Mouse (Mus musculus) right cerebral cortex, adult 2 months (tissue): ENCODE results near the gene 4932438A13Rik.

ENCODE experiments used
- DNase-seq, 2 experiments: peaks; one replicate each; pipeline ENCODE4 v3.0.0; 2021 to 2022; ENCODE audit warnings: low spot score in 2 of 2

Gene 4932438A13Rik

GRCm38 (mm10) chr3:36862721-36863275, at the start of gene 4932438A13Rik:
Gene 4932438A13Rik, plus strand, starts transcription at chr3:36863104.
- DNase-seq = peak; percentile 96 to 97

- no peak for DNase-seq
Observed at GRCm38 (mm10) chr3:36816633-36817032, 46.3 kb upstream of the 4932438A13Rik start.

DNA sequence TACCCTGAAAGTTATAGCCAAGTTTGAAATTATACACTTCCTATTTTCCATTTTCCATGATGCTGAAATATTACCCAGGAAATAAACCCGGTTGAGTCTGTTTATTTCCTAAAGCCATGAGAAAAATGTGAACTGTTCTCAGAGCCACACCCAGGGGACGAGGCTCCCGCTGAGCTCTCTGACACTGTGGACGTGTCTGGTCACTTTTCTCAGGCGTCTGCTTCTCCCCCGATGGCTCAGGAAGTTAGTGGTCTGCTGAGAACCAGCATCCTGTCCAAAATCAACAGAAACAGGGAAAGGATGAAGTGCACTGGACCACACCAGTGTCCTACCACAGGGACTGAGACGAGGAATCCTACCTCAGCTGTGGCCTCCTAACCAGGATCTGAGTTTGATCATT, 43.5 kb upstream of the 4932438A13Rik start:
- no peak for DNase-seq

DNA sequence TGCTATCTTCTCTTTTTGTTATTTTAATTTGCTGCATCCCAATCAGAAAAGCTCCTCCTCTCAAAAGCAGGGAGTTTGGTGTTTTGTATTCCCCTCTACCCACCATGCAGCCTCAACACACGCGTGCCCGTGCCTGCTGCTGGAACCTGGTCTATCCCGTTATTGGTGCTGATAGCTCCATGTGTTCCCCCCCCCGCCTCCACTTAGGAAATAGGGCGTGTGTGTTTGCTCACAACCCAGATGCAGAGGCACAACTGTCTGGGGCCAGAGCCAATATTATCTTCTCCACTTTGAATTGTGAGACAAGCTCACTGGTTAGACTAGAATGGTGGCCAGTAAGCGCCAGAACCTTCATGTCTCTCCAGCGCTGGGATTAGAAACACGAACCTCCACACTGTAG, 41.9 kb upstream of the 4932438A13Rik start:
- no peak for DNase-seq

- DNase-seq = no peak
Observed at GRCm38 (mm10) chr3:36825098-36825497, 37.8 kb upstream of the 4932438A13Rik start.

DNA sequence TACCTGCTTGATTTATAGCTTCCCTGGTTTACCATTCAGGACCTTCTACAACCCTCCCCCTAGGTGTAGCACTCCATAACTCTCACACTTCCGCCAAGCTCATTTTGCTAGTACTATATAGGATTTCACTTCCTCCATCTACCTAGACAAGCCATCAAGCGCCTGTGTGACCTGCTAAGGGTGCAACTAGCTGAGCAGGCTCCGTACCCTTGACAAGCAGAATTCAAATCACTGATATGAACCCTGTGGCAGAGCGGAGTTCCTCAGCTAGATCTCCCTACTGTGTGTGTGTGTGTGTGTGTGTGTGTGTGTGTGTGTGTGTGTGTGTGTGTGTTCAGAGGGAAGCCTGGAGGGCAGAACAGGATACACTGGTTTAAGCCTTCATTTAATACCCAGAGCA, 37.4 kb upstream of the 4932438A13Rik start:
- DNase-seq = no peak

DNA sequence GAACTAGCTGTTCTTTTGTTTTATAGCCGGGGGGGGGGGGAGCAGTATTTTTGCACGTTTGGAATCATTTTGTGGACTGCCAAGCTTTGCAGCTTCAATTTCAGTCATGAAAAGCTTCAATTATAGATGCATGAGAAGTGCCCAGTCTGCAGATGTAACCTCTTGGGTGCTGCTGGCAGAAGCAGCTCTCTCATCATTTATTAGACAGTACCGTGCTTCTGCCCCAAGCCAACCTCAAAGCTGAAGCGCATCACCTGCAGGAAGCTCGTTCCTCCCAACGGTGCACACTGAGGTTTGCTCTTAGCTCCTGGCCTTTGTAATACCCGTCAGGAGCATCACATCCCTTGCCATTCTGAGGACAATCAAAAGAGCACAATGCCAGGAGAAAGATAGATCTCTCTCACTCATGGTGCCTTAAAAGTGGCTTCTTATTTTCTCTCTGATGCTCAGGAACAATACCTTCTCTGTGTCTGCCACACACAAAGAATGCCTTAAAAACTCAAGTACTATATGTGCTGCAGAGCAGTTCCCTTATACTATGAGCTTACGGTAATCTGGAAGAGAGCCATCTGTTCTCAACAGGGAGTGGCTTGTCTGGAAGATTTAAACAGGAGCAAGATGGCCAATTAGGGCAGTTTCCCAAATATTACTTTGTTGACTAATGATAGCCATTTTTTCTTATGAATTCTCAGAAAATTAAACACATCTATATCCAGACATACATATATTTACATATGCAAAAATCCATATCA, 35.5 kb upstream of the 4932438A13Rik start:
- DNase-seq = no peak

DNA sequence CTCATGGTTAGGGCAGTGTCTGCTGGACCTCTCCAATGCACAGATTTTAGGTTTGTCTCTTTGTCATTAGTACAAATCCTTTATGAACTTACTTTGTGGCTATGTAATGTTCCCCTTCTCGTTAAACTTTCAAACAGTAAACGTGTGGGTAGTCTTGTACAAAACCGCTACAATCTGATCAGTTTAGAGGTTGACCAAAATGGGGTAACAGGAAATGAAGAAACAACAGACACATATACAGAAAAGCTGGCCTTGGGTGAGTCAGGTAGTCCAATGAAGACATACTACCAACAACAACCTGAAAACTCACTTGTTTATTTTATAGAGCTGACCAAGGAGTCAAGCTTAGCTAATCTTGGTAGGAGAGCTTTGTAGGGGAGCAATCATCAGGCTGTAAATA, 32.7 kb upstream of the 4932438A13Rik start:
- DNase-seq = no peak

DNA sequence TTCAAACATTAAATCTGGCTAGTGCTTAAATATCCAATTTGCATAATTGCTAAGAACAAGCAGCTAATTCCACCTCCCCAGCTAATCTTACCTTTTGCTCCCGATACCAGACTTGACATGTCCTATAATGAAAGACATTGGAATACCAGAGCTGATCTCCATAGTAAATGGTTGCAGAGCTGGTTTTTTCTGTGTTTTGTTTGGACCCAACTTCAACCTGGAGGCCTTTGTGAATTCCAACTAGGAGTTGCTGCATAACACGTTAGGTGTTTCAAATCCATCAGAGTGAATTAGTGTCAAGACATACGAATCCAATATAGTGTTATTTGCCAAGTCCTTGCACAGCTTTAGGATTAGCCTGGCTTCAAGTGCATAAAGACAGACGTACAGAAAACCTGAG, 28.5 kb upstream of the 4932438A13Rik start:
- DNase-seq = no peak

DNA sequence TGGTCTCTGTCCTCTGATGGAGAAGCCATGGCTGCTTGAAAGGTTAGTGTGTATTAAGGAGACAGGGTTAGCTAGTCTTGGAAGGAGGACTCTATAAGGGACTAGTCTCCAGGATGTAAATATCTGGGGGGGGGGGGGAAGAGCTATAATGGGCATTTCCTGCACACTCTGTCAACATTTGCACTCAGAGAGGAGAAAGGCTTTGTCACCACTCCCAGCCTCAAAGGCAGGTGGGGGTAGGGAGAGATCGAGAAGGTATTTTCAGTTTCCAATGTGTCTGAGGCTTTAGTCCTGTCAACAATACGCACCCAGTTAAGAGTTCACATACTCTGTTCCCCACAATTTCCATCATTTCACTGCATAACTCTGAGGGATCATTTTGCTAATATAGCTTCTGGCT, 28.1 kb upstream of the 4932438A13Rik start:
- DNase-seq = no peak

- DNase-seq = peak; percentile 10 to 12
Observed at GRCm38 (mm10) chr3:36835525-36836203, 27.2 kb upstream of the 4932438A13Rik start.

DNA sequence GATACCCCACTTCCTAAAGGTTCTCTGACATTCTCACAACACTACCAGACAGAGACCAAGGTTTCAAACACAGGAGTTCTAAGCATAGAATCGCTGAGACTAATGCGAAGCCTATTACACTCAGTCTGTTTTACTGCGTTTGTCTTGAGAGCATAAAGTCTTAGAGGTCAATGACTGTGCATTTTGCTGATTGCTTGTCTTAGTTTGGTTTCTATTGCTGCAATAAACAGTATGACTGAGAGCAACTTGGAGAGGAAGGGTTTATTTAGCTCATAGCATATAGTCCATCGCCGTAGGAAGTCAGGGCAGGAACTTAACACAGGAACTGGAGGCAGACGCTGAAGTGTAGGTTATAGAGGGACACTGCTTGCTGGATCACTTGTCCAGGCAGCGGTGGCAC, 26.1 kb upstream of the 4932438A13Rik start:
- DNase-seq = no peak

DNA sequence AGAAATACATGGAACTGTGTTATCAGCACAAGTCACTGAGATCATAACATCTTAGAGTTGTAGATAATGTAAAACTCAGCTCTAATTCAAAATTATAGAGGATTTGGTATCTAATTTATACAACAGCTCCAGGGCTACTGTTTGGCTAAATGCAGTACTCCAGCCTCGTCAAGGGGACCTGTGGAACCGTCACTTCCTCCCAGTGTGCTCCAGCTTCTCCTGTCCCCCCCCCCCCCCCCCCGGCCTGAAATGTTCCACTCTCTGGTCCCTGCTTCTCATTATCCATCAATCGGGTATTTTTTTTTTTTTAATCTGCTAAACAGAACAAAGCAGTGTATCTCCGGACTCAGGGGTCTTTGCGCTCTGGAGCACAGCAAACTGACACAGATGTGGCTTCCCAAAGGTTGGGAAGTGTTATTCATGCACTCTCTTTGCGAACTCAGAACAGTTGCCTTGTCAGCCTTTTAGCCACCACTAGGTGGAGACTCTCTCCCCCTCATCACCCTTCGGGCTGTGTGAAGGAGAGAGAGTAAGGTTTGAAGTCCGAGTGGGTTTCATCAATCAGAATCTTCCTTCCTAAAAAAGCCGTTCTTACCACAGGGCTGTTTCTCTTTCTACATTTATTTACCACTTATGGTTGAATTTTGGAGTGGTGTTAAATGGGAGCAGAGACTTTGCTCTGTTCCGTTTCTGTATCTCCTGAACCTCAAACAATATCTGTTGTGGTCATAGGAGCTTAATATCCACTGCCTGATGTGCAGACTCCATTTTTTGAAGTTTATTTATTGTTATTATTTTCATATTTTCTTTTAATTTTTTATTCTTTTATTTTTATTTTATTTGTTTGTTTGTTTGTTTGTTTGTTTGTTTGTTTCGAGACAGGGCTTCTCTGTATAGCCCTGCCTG, 22.0 kb upstream of the 4932438A13Rik start:
- peak; percentile 63 to 72 for DNase-seq

- no peak for DNase-seq
Observed at GRCm38 (mm10) chr3:36853733-36854440, 9.0 kb upstream of the 4932438A13Rik start.

- no peak for DNase-seq
Observed at GRCm38 (mm10) chr3:36861411-36862410, 1.2 kb upstream of the 4932438A13Rik start.

DNA sequence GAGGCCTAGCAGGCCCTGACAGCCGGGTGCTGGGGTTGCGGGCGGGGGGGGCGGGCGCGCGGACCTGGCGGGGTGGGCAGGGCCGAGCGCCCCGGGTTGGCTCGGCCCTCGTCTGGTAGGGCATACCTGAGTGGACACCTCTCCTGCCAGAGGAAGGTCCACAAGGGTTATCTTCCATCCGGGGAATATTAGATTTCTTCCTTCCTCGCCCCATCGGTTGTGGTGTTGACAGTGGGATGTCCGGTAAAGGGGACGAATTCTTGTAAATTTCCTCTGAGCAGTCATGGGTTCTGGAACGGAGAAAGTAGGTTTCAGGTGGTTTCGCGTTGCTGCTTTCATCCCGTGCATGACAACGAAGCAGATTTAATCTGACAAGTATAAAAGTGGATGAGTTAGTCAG, 523 bp downstream of the 4932438A13Rik start:
- DNase-seq = no peak

DNA sequence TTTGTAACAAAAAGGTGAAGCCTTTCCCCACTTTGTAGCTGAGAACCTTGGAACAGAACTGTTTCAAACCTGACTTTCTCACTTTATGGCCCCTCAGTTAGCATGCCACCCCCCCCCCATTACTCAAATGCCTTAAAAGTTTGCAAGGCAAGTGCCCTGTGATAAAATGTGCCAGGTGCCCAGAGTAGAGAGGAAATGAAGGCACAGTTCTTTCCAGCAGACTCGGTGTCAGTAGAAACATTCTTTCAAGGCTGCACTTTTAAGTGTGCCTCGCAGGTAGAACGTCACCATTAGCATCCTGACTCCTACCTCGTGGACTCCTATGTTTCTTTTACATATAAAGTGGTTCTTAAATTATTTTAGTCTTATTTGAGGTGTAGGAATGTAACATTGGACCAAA, 977 bp downstream of the 4932438A13Rik start:
- no peak for DNase-seq

GRCm38 (mm10) chr3:36864466-36864865, 1.6 kb downstream of the 4932438A13Rik start:
- DNase-seq = no peak

GRCm38 (mm10) chr3:36905372-36905771, 42.5 kb downstream of the 4932438A13Rik start:
- DNase-seq = no peak

DNA sequence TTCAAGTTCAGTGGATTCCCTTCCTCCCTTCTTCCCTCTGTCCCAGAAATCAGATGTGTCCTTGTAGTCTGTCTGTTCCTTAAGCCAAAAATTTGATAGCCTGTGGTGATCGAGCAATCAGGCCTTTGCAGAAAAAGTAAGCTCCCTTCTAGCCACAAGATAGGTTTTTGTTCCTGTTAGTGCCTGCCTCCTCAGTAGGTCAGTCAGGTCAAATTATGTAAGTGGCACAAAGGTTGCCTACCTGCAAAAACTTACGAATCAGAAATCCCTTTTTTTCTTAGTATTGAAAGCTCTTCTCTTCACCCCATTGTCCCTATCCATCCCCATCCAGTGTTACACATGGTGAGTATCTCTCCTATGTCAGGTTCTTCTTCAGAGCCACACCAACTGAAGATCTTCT, 54.9 kb downstream of the 4932438A13Rik start:
- no peak for DNase-seq
